Mouse (Mus musculus) spleen, adult 18-20 months (tissue): ENCODE results near the gene Poc1b.
A peak's percentile ranks its signal among the peaks of the same experiment; 100 is the strongest.
"Not testable (repeated sequence)": the region's sequence is repeated elsewhere in the genome, so short reads cannot be mapped to it uniquely, and the experiment has no call there.

Source experiments
- DNase-seq, 2 experiments: peaks; one replicate each; pipeline ENCODE4 v3.0.0; 2022; ENCODE audit warnings: mixed read lengths in 2 of 2

The Poc1b gene

DNA sequence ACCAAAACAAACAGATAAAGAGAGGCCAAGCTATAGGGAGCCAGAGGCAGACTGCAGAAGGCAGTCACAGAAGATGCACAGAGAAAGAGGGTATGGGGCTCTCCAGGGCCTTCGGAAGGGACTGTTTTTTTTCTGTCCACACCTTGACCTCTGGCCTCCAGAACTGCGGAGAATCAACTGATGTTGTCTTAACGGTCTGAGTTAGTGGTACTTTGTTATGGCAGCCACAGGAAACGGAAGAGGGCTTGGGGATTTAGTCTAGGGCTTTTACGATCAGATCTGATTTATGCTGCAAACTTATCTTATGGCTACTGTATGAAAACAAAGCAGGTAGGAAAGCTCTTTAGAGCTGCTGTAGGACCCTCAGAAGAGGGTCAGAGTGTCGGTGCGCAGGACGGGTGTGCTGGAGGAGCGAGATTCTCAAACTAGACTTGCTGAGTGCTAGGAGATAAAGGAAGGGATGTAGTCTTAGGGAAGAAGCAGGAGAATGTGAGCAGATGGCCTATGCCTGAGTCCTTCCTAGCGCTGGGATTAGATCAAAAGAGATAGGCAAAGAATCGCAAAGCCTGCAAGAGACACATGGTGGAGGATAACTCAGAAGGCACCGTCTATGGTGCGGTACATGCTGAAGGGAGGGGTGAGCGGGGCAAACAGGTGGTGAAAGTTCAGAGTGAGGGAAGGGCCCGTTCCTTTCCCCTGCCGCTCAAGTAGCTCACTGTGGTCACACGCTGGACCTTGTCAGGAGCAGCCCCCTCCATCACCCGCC is 8.8 kb downstream of the Poc1b start:
- no peak for DNase-seq

DNA sequence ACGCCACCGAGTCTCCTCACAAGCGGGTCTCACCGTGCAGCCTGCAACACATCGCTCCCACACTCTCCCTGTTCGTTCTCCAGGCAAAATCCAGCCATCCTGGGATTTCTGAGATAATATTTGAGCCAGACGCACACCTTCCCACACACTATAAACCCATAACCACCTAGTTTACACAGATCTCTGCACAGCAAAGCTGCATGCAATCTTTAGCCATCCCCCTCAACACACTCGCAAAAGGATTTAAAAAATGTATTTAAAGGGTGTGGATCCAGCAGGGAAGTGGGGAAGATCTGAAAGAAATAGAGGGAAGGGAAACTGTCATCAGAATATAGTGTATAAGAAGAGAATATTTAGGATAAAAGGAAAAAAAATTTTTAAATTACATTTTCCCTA is 9.4 kb downstream of the Poc1b start:
- no peak for DNase-seq

DNA sequence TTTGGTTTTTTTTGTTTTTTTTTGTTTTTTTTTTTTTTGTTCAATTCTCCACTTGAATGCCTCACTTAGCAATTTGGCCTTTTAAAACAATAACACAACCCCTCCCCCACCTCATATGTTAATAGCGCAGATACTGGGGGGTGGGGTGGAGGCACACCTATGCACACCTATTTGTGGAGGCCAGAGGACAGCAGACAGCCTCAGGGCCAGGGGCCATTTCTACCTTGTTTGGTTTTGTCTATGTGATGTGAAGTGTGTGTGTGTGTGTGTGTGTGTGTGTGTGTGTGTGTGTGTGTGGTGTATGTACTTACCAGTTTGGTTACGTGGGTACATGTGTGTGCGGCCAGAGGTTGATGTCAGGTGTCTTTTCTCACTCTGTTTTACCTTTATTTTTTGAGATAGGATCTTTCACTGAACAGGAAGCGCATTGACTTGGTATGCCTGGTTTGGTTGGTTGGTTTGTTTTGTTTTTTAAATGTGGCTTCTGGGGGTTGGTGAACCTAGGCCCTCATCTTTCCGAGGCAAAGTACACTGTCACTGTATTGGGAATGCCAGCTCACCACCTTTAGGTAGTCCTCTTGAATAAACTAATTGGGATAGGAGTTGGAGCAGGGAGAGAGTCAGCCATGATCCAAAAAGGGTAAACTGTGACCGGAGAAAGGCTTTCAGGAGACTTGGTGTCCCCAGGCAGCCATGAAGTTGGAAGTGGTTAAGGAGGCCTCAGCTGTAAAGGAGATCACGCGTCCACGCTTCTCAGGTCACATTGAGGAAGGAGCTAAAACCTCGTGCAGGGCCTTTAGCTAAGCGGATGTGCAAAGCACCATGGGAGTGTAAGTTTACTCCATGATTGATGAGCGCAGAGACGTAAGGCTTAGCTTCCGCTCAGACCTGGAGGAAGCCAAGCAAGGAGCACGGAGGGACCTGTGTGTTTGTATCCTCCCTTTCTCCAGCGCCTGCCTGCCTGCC is 10.1 kb downstream of the Poc1b start:
- no peak for DNase-seq

DNA sequence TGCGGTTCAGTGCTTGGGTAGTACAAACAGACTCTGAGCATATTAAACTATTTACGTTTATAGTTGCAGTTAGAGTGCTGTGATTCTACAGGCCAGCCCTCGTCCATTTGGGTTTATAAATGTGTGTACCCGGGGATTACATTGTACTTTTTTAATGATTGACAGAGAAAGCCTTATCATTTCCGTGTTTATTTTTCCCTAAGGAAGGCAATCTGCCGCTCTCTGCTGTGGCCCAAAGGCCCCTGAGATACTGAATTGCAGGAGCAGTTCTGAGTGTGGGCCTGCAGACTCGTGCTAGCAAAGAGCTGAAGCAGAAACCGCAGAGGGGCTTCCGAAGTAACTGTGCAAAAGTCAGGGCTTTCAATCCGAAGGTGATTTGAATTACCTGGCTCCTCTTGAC is 11.0 kb downstream of the Poc1b start:
- no peak for DNase-seq

DNA sequence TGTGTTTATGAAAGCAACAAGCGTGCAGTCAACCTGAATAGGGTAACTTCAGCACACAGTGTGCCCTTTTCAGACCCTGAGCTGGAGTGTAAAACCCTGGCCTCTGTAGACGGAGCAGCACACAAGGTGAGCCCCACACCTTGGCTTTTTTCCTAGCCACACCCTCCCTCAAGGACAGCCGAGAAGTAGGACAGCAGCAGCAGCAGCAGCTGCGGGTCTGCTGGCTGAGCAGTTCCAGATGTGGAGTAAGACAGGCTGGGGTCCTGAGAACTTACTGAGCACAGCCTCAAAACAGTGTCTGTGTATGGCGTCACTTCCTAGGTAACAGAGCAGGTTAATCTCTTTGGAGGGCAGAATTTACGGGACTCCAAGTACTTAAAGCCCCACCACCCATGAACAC is 11.9 kb downstream of the Poc1b start:
- no peak for DNase-seq

DNA sequence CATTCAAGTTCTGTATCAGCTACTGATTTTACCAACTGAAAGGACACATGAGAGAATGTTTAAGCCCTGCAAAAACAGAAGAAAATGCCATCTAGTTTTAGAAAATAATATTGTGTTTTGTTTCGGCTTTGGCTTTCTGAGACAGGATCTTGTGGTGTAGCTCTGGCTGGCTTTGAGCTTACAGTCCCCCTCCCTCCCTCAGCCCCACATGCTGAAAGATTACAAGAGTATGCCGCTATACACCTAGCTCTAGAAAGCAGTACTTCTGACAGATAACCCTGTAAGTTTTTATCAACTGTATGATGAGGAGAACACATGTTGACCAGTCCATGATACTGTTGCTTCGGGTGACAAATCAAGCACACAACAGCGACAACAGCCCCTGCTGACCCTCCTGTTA is 12.6 kb downstream of the Poc1b start:
- no peak for DNase-seq

DNA sequence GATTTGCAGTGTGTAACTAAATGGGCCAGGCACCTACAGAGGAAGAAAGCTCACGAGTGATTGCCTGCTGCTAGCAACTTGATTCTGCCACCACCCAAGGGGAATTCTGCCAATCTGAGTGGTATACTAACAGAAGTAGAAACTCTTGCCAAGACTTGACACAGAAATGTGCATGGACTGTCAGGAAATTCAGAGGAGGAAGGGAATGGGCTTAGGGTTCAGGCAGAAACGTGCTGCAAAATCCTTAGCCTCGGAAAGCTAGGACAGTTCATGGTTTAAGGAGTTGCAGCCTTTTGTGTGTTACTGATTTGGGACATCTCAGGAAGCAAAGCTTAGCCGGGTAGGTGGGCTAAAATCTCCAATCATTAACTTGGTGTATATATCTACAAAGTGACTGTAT is 19.4 kb downstream of the Poc1b start, which contains the start of gene Phxr2:
TSS of gene Phxr2 (minus strand) at position 101 of the 400 bp plus-strand sequence.
- DNase-seq: no peak

DNA sequence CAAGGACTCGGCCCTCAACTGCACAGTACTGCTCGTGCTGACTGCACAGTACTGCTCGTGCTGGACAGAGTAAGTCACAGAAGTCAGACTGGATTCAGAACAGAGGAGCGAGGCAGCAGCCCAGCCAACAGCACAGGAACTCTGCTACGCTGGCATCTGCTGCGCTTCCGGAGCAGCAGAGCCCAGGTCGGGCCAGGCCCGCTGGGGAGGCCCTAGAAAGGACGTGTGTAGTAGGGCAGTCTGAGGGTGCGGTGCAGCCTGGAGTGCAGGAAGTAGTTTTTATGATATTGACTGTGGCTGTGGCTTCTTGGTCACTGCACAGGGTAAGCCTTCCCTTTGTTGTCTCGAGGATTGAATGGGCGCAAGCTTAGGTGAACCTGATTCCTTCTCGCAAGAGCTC is 20.1 kb downstream of the Poc1b start:
- peak; percentile 72 to 77 for DNase-seq

DNA sequence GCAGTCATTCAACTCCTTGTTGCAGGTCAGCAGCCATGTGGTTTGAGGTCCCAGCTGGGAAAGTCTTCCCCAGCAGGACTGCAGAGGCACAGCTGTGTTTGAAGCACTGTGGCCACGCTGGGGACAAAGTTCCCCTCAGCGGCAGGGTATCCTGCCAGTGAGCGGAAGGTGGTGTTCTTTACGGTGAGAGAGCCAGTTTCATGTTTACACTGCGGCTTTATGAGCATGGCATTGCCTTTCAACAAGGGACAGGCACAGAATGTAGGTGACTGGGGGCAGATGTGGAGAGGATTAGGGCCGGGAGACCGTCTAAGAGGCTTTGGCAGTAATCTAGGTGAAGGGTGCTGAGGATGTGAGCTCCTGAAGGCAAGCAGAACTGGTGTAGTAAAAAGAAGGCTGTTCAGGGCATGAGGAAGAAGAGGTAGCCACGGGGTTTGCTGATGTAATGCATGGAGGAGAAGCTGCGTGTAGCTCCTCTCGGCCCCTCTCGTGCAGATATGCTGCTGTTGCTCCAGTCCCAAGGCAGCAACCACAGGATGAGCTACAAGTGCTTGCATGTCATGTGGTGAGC is 20.9 kb downstream of the Poc1b start:
- DNase-seq: peak; percentile 61

DNA sequence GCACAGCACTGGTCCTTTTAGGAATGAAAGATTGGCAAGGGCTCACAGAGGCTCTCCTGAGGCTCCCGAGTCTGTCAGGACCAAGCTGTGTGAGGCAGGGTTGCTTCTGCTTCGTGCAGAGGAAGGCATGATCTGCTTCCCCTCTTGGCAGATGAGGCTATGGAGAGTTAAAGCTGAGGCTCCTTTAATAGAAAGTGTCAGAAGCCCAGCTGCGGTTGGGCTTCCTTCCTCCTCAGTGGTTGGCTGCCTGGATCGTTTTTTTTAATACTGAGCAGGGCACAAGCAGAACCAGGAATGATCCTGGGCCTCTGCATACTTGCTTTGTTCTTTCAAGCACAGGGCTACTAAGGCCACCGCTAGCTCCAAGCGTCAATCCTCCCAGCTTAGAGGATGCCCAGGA is 23.8 kb downstream of the Poc1b start:
- DNase-seq: peak in 1 of 2 experiments; percentile 34

DNA sequence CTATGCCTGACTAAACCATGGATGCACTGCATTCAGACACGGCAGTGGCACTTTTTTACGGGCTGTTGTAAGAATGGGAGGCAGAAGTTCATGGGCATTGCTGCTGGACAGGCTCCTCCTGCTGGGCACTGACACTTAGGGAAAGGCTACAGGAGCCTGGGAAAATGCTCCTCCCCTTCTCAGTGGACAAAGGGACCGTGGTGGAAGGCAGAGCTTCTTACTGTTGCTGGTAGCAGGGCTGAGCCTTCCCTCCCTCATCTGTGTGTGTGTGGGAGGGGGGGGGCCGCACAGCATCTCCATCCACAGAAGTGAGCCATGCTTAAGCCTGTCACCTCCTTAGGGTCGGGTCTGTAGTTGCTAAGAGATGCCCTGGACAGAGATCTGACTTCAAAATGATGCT is 24.5 kb downstream of the Poc1b start:
- no peak for DNase-seq

DNA sequence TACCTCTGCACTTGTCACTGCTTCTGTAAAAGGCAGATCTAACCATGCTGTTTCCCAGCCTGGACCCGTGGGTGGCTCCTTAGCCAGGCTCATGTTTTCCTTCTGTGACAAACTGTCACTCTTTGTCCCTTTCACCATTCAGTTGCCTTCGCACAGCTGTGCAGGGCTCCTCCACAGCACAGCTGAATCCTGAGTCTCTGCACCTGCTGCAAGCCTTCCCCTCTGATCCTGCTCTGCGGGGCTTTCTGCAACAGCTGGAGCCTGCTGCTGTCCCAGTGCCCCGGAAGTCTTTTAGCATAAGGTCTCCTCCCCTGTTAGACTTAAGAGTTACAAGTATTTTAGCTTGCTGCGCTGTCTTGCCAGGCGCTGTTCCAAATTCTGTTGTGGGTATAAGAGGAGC is 25.4 kb downstream of the Poc1b start:
- DNase-seq: peak in 1 of 2 experiments; percentile 34

DNA sequence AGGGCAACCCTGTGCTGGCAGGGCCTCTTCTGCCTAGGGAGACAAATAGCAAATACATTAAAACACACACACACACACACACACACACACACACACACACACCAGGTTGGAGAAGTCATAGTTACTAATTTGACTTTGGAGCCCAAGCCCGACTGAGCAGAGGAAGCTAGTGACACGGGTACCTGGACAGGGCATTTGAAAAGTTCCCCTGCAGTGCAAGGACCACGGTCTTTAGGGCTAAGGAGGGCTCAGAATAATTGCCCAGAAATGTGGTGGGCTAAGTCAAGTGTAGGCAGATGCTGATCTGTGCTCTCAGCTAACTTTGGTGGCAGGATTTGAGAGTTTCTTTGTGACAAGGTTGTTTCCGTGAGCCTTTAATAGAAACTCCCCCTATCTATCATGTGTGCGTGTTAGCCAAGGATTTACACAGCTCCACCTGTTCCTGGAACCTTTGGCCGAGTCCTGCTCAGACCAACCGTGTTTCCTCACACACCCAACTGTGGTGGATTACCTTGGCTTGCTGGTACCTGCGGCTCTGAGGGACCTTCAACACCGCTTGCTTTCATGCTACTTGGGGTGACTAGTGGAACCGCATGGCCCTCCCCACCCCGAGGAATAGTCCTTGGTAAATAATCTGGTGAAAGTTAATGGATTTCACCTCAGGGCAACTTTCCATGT is 25.9 kb downstream of the Poc1b start:
- no peak for DNase-seq

DNA sequence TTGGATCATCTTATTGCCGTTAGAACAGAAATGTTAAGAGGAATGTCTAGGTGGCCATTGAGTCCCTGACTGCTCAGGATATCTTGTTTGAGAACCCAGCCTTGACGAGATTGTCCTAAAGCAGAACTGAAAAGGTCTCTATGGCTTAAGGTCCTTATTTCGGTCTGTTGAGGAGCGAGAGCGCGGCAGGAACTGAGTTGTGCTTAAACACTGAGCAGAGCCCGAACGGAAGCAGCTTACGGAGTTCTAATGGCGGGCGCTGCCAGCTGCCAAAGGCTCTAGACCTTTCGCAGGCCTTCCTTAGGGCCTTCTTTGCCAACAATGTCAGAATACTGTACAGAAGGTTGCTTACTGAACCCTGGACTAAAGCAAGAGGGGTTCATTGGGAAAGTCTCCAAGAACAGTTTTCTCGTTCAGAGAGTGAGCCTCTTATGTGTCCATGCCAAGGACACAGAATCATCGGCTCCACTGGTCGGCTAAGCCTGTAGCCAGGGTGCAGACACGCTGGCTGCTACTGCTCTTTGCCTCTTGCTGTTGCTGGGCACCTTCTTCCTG is 26.6 kb downstream of the Poc1b start:
- peak in 1 of 2 experiments; percentile 40 for DNase-seq

DNA sequence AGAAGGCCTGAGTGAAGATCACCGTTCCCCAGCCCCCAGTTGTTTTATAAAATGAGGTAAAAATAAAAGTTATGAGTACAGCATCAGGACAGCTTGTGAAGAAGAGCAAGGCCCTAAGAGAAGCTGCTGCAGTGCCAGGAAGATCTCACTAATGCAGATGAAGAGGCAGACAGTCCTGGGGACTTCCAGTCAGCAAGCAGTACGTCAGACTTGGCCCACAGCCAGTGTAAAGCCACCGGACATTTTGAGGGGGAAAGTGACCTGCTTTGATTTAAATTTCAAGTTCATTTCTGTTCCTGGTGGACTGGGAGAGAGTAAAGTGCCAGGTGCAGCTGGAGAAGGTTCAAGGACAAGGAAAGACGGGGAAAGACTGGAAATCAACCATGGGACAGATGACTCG is 29.5 kb downstream of the Poc1b start:
- DNase-seq: no peak

DNA sequence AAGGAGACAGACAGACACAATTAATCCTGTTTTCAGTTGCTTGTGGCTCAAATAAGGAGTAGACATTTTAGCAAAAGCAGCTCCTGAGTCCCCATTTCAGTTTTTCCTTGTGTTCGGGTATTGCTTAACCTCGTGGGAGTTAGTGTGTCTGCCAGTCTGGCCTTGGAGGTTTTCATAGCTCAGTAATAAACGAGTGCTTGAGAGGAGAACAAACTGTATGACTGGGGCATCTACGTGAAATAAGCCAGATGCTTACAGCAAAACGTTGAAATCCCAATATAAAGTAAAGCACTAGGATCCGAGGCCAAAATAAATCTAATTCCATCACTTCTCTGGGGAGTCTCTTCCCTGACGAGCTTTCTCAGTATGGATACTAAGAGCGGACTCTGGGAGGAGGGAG is 38.8 kb downstream of the Poc1b start:
- DNase-seq: no peak

DNA sequence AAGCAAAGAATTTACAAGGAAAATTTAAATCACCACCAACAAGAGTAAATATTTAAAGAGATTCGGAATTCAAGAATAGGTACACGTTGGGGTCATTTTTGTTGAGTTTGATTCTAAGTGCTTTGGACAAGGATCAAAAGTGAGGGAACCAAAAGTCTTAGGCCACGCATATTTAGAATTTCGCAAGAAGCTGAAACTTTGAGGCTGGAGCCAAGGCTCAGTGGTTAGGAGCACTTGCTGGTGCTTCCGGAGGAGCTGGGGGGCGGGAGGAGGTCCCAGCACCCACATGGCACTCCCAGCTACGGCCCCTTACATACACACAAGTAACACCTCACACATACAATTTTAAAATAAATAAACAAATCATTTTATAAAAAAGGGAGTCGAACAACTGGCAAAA is 39.8 kb downstream of the Poc1b start:
- no peak for DNase-seq

DNA sequence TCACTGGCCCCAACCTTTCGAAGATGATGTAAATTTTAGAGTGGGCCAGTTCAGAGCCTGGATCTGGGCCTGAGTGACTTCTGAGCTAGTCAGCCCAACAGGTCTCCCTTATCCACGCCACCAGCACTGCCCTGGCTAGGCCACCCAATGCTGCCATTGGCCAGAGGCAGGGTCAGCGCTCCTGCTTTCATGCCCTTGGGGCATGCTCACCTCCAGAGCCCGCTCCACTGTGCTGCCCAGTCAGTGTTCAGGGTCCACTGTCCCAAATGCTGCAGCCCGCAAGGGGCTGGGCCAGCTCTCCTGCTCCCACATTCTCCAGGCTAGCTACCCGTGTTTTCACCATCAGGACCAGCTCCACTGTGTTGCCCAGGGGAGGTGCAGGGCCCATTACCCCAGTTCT is 43.2 kb downstream of the Poc1b start:
- no peak for DNase-seq

DNA sequence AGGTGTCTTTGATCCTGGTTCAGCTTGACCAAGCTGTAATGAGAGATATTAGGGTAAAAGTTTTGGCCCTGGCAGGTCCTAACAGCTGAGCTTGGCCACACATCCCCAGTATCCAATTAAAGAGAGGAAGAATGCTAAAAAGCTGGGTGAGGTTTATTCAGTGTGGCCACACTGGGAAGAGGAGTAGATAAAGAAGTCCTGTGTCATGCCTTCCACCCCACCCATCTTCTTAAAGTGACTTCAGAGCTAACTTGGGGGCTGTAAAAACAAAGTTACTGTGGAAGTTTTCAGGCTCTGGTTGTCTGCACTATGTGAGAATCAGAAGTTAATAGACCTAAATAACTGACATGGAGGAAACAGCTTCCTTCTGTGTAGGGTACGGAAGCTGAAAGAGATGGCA is 44.7 kb downstream of the Poc1b start:
- DNase-seq: no peak

DNA sequence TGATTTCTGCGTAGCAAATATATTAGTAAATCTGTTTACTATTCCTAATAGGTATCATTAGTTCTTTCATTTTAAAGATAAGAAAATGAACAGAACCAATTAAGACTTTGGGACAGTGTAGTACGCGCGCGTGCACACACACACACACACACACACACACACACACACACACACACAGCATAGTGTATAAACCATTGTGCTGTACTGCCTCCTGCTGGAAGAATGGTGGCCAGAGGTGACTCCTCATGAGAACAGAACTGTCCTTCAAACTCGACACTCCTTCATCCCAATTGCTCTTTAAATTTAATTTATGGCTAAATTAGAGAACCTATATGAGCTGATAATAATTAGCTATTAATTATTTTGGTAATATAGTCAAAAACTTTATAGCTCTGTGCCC is 45.2 kb downstream of the Poc1b start:
- DNase-seq: peak in 1 of 2 experiments; percentile 64

DNA sequence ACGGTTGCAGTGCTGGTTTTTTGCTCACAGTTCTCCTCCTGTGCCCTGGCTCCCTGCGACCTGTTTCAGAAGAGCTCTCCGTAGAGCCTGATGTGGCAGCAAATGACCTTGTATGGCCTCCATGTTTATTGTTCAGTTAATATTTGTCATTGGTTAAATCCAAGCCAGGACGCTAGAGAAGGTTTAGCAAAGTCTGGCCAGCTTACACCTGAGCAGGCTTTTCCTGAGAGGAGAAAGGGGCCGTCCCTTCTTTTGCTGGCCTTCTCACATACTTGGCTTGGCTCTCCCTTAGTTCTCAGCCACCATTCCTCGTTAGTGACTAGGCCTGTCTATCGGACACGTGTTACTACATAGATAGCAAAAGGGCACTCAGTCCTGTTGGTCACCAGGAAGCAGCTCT is 47.8 kb downstream of the Poc1b start:
- no peak for DNase-seq

DNA sequence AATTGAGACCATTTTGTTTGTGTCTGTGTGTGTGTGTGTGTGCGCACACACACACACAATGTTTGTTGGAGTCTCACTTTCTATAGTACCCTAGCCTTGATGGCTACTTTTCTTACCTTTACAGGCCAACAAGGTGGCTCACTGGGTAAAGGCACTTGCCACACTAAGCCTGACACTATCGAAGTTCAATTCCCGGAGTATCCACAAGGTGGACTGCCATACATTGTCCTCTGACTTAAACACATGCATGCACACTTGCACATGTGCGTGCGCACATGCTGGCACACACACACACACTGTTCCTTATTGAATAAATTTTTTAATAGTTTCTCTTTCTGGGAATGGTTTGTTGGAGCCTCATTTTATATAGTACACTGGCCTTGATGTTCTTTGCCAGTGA is 50.0 kb downstream of the Poc1b start:
- DNase-seq: no peak

DNA sequence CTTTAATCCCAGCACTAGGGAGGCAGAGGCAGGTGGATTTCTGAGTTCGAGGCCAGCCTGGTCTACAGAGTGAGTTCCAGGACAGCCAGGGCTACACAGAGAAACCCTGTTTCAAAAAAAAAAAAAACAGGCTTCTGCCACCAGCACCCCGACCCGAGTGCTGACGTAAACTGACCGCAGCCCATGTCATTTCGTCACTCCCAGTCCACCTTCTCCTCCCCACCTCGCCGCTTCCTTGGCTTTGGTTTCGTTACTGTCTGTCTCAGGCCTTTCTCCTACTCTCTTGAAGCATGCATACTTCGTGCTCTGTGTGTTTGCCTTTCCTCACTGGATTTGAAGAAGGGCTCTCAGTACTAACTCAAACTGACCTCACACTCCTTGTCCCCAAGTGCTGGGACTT is 50.9 kb downstream of the Poc1b start:
- DNase-seq: not testable (repeated sequence)
